Mouse (Mus musculus) liver, embryonic 14.5 days (tissue): ENCODE measurements around the gene Arfgef3. TPM values are rescaled to one million over a fixed set of nuclear protein-coding genes. Genes with fewer than 3 reads are reported as not detected.
"Not testable (repeated sequence)": the region's sequence is repeated elsewhere in the genome, so short reads cannot be mapped to it uniquely, and the experiment has no call there.

ENCODE experiments used
- ATAC-seq: fragments of 200-750 bp; cut with Nextera tagmentation; 2 replicates; pipeline ENCODE4 v1.8.0; 2017; ENCODE audit warnings: moderate number of reproducible peaks, mild to moderate bottlenecking, moderate library complexity; ENCODE audit not compliant: insufficient read depth
- DNase-seq, 3 experiments: peaks; one replicate each; pipeline ENCODE4 v3.0.0-alpha.2; 2012 to 2013; ENCODE audit warnings: low read depth in 3 of 3, low spot score in 3 of 3
- H3K27ac ChIP-seq: fragments of 300-500 bp; sonication (generic); 2 replicates; pipeline ENCODE4 v1.5.1; 2014; ENCODE audit warnings: moderate library complexity, mild to moderate bottlenecking, control low read depth, inconsistent platforms
- H3K27me3 ChIP-seq: fragments of 300-500 bp; sonication (generic); 2 replicates; pipeline ENCODE4 v1.6.1; 2014; ENCODE audit warnings: mild to moderate bottlenecking, low read length, moderate library complexity; ENCODE audit not compliant: control insufficient read depth, insufficient read depth
- H3K36me3 ChIP-seq: fragments of 300-500 bp; sonication (generic); replicated peaks from 2 replicates; pipeline ENCODE4 v1.6.1; 2014; ENCODE audit warnings: low read depth; ENCODE audit not compliant: control insufficient read depth, insufficient read depth
- H3K4me1 ChIP-seq, 2 experiments: fragments of 200-500 bp in 1 of 2; fragments of 300-500 bp in 1 of 2; sonication (generic) in 1 of 2; replicated peaks; 2 replicates each; pipeline ENCODE4 v1.6.1; 2012 to 2014; ENCODE audit warnings: antibody characterized with exemption in 1 of 2, inconsistent platforms in 1 of 2, low read length in 1 of 2; ENCODE audit not compliant: control insufficient read depth in 2 of 2, insufficient read depth in 2 of 2
- H3K4me2 ChIP-seq: fragments of 300-500 bp; sonication (generic); 2 replicates; pipeline ENCODE4 v1.6.1; 2014; ENCODE audit warnings: low read depth, mild to moderate bottlenecking, control low read depth, moderate library complexity
- H3K4me3 ChIP-seq, 2 experiments: fragments of 200-500 bp in 1 of 2; fragments of 300-500 bp in 1 of 2; sonication (generic) in 1 of 2; 2 replicates each; pipeline ENCODE4 v1.5.1; 2012 to 2014; ENCODE audit warnings: low read depth in 2 of 2, low read length in 2 of 2, mild to moderate bottlenecking in 2 of 2, control low read depth in 1 of 2, inconsistent platforms in 1 of 2, moderate library complexity in 1 of 2; ENCODE audit not compliant: insufficient read depth in 1 of 2
- H3K9ac ChIP-seq: fragments of 300-500 bp; sonication (generic); replicated peaks from 2 replicates; pipeline ENCODE4 v1.6.1; 2014; ENCODE audit warnings: mild to moderate bottlenecking, control low read depth, moderate library complexity
- H3K9me3 ChIP-seq: fragments of 300-500 bp; sonication (generic); 2 replicates; pipeline ENCODE4 v1.6.1; 2016; ENCODE audit warnings: low read length, mixed read lengths; ENCODE audit not compliant: control insufficient read depth
- CTCF ChIP-seq: IDR thresholded peaks from 2 replicates; pipeline ENCODE4 v1.5.1; 2016; ENCODE audit warnings: antibody characterized with exemption, low read depth, control low read depth
- EP300 ChIP-seq: IDR thresholded peaks from 2 replicates; pipeline ENCODE4 v1.6.1; 2016; ENCODE audit warnings: antibody characterized with exemption, low read depth
- WGBS: fragments of 180-500 bp; shearing (Covaris S2); extraction: QIAGEN DNeasy Blood & Tissue Kit; methylation state at CpG from one replicate; pipeline ENCODE4 v1.1.7; 2014; ENCODE audit not compliant: insufficient replicate concordance; 5-methylcytosine and 5-hydroxymethylcytosine counted together
- polyA plus RNA-seq, 2 experiments: library from polyadenylated mRNA; depleted of rRNA in 1 of 2; stranded (reverse) in 1 of 2; unstranded in 1 of 2; fragments of >200 nt; fragmentation: Nextera tagmentation in 1 of 2; extraction: Ambion mirVana in 1 of 2; gene quantifications; 2 replicates each; pipeline versions ENCODE4 v1.2.1 to v1.2.3; 2012 to 2014

The Arfgef3 gene
- polyA plus RNA-seq, 2 experiments: under 0.01 to 0.01 TPM

DNA sequence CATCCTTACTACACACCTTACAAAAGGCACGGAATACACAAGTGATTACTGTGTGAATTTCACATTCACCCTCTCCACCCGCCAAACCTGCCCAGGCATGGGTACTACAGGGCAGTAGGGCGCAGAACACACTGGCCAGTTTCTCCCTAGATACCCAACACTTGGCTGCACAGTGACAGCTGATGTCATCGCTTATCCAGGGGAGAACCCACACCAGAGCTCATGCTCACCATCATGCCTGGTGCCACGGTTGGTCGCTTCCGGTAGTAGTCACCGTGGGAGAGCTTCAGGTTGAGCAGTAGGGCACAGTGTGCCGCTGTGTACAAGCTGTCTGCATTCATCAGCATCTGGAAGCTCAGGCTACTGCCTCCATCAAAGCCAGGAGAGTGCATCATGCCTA lies 108.3 kb downstream of the Arfgef3 start:
- 65% methylated on average over 9 of the region's 9 CpGs for WGBS
- DNase-seq (no peak), ATAC-seq (no peak)
- no peak overlapping the region for H3K4me3 ChIP-seq
- no peaks in the 10 kb centered on the region for H3K9me3 ChIP-seq
- H3K36me3 ChIP-seq: no peaks in the 10 kb centered on the region
- no peak overlapping the region for H3K4me2 ChIP-seq
- H3K9ac ChIP-seq: no peak overlapping the region
- TF ChIP-seq EP300 (no peak), CTCF (no peak)
- no peak overlapping the region for H3K27ac ChIP-seq
- H3K27me3 ChIP-seq: no peaks in the 10 kb centered on the region
- H3K4me1 ChIP-seq: no peaks in the 10 kb centered on the region

DNA sequence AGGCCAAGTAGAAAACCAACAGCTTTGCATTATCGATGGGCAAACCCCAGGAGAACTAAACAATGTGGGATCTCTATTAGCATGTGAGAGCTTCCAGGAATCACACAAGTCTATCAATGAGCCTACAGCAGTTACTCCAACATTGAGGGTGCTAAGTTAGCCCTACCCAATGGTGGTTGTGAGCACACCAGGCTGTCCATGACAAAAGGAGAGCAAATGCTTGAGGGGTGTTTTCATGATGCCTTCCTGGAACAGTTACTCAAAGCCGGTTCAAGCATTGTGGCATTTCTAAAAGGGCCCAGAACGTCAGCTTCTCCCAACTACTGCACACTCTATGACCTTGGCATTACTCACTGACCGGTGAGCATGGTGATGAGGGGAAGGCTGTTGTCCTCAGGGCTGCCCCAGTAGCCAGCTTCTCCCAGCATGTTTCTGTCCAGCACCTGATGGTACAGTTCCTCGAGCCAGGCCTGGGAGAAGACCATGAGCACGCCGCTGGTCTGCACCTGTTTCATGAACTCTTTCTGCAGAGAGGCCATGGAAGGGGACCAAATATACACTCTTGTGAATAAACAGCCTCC lies 109.3 kb downstream of the Arfgef3 start:
- H3K27me3 ChIP-seq: no peaks in the 10 kb centered on the region
- H3K9ac ChIP-seq: no peak overlapping the region
- H3K4me1 ChIP-seq: no peaks in the 10 kb centered on the region
- no peaks in the 10 kb centered on the region for H3K9me3 ChIP-seq
- no peak overlapping the region for H3K4me3 ChIP-seq
- no peaks in the 10 kb centered on the region for H3K36me3 ChIP-seq
- WGBS: 56% methylated on average over 7 of the region's 7 CpGs
- ATAC-seq (no peak), DNase-seq (no peak)
- no peak overlapping the region for H3K27ac ChIP-seq
- H3K4me2 ChIP-seq: no peak overlapping the region
- TF ChIP-seq EP300 (no peak), CTCF (no peak)

DNA sequence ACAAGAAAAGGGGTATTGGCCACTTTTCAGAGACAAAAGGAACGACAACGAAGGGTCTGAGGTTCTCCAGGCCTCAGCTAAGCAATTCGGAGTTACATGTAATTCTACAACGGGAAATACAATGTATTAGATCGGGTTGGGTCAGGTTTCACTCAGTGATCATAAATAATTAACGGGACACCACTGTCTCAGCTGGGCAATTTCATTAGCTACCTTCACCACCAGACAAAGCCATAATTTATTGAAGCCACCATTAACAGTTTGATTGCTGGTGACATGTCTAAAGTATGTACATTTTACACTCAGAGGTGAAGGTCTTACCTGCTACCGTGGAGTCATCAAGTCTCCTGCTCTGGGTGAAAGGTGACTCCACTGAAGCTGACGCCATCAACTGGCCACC lies 113.3 kb downstream of the Arfgef3 start:
- ATAC-seq: no peak
- no peaks in the 10 kb centered on the region for H3K36me3 ChIP-seq
- H3K4me1 ChIP-seq: no peaks in the 10 kb centered on the region
- no peak overlapping the region for H3K27ac ChIP-seq
- H3K27me3 ChIP-seq: no peaks in the 10 kb centered on the region
- no peak overlapping the region for H3K9ac ChIP-seq
- H3K4me2 ChIP-seq: no peak overlapping the region
- WGBS: 69% methylated on average over 8 of the region's 8 CpGs
- no peak for DNase-seq
- no peak overlapping the region for H3K4me3 ChIP-seq
- no peaks in the 10 kb centered on the region for H3K9me3 ChIP-seq
- TF ChIP-seq CTCF (no peak), EP300 (no peak)

DNA sequence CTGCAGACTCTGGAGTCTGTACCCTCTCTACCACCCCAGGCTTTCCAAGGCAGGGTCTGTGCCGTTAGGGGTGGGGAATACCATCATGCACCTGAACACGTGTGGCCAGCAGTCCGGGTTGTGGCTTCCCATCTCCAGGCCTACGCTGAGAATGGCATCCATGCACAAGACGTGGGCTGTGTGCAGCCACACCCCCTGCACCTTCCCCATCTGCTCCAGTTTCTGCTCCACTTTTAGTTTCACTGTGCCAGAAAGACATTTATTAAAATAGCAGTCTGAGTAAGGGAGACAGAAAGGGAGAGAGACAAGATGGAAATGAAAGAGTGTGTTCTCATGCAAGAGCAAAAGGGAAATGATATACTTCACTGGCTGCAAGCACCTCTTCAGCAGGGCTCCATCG lies 116.2 kb downstream of the Arfgef3 start:
- TF ChIP-seq EP300 (no peak), CTCF (no peak)
- ATAC-seq: no peak
- H3K9me3 ChIP-seq: no peaks in the 10 kb centered on the region
- DNase-seq: no peak
- 61% methylated on average over 6 of the region's 6 CpGs for WGBS
- no peak overlapping the region for H3K9ac ChIP-seq
- H3K27ac ChIP-seq: no peak overlapping the region
- H3K27me3 ChIP-seq: no peaks in the 10 kb centered on the region
- no peaks in the 10 kb centered on the region for H3K4me1 ChIP-seq
- no peak overlapping the region for H3K4me2 ChIP-seq
- no peaks in the 10 kb centered on the region for H3K36me3 ChIP-seq
- no peak overlapping the region for H3K4me3 ChIP-seq

DNA sequence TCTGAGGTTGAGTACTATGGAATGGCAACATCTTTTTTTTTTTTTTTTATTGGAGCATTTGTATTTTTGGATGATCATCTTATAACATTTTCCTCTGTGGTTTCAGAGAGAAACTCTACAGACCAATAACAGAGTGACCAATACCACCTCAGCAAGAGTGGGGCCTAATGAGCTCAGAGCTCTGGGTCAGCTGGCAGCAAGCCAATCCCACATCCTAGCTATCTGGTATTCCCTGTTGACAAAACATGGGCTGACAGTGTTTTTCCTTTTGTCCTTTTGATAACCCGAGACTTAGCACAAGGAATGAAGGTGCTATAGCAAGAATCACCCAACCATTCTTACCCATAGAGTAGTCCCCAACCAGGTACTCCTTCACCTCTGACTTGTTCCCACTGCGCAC lies 131.0 kb downstream of the Arfgef3 start:
- no peak for TF ChIP-seq EP300
- DNase-seq (no peak), ATAC-seq (no peak)
- Histone ChIP-seq H3K4me2 (no peak overlapping the region), H3K36me3 (no peaks in the 10 kb centered on the region), H3K27ac (no peak overlapping the region), H3K4me3 (no peak overlapping the region), H3K4me1 (no peaks in the 10 kb centered on the region), H3K27me3 (no peaks in the 10 kb centered on the region), H3K9me3 (no peaks in the 10 kb centered on the region), H3K9ac (no peak overlapping the region)
- WGBS: 62% methylated on average over 2 of the region's 2 CpGs

DNA sequence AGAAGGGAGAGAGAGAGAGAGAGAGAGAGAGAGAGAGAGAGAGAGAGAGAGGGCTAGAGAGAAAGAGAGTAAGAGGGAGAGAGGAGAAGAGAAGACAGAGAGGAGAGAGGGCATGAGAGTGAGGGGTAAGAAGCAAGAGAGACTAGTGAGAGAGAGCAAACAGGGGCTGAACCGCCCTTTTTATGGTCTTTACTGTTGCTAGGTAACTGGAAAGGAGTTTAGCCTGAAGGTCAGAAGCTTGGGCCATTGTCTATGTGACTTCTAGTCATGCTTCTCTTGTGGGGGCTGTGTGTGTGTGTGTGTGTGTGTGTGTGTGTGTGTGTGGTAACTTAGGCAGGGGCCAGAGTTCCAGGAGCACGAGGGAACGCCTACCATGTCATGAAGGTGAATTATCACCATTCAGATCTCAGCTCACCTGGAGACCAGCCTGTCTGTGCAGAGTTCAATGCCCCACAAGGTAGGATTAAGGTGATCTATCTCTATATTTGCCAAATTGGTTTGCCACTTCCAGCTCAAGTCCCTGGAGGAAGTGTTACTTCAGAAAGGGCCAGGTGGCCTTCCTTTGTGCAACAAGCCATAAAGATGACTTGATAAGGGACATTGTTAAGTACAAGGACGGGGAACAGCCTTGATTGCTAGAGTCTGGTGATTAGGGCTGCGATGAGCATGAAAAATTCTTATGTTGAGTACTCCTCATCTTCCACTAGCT lies 138.8 kb downstream of the Arfgef3 start:
- not testable (repeated sequence) for H3K4me3 ChIP-seq, H3K36me3 ChIP-seq, H3K4me2 ChIP-seq, H3K27ac ChIP-seq, DNase-seq, H3K9me3 ChIP-seq, ATAC-seq, H3K27me3 ChIP-seq, H3K9ac ChIP-seq, H3K4me1 ChIP-seq
- WGBS: 48% methylated on average over 5 of the region's 5 CpGs
